Comparison of ENCODE assay signal across 24 mouse cellular contexts in genomic region chr6:92584026-92584425, GRCm38 (mm10).
DNase-seq lines count a peak whose midpoint lies in the region; ATAC-seq and TF ChIP-seq lines count a peak whose summit lies in the region.
"Had no signal": no experiment of that assay in that cellular context is flagged by ENCODE, and none has a peak within 500 bp of the region (broad histone marks: within the 10 kb centered on the region; RNA-seq: fewer than 3 reads in every experiment).

No protein-coding gene starts in this region.

- ATAC-seq in hindbrain, postnatal 0 days = no peak
- ATAC-seq: forebrain, embryonic 15.5 days had no signal

- H3K27ac ChIP-seq in layer of hippocampus, adult 2 months = peak overlapping the region; percentile 43; the same call in 1 of the 2 replicates
- no peak overlapping the region for H3K27ac ChIP-seq in forebrain, embryonic 10.5 days
- no peak overlapping the region for H3K27ac ChIP-seq in hindbrain, postnatal 0 days
- H3K27ac ChIP-seq: embryonic facial prominence, embryonic 13.5 days; forebrain, embryonic 15.5 days; heart, embryonic 13.5 days; hindbrain, embryonic 12.5 days; limb, embryonic 10.5 days; liver, embryonic 15.5 days had no signal

- no peak for TF ChIP-seq CTCF in layer of hippocampus, adult 2 months (conservative IDR thresholded peaks at IDR 0.05)
- no peak for TF ChIP-seq CTCF in hindbrain, postnatal 0 days (IDR thresholded peaks at IDR 0.05; ENCODE audit: low read depth)

- no peaks in the 10 kb centered on the region for H3K9me3 ChIP-seq in forebrain, embryonic 10.5 days
- no peaks in the 10 kb centered on the region for H3K9me3 ChIP-seq in hindbrain, postnatal 0 days (ENCODE audit: low read length)
- H3K9me3 ChIP-seq: embryonic facial prominence, embryonic 13.5 days; forebrain, embryonic 15.5 days; hindbrain, embryonic 12.5 days; limb, embryonic 10.5 days; liver, embryonic 15.5 days had no signal

- WGBS in forebrain, embryonic 10.5 days = 69% methylated on average over 1 of the region's 1 CpGs
- 38% methylated on average over 1 of the region's 1 CpGs for WGBS in hindbrain, postnatal 0 days

- no peaks in the 10 kb centered on the region for H3K36me3 ChIP-seq in forebrain, embryonic 10.5 days (replicated peaks)
- no peaks in the 10 kb centered on the region for H3K36me3 ChIP-seq in hindbrain, postnatal 0 days (ENCODE audit: insufficient read depth, low read length)
- H3K36me3 ChIP-seq: embryonic facial prominence, embryonic 13.5 days; forebrain, embryonic 15.5 days; heart, embryonic 13.5 days; hindbrain, embryonic 12.5 days; limb, embryonic 10.5 days; liver, embryonic 15.5 days had no signal

- no peak overlapping the region for H3K4me2 ChIP-seq in hindbrain, postnatal 0 days (ENCODE audit: low read depth, low read length)
- H3K4me2 ChIP-seq: embryonic facial prominence, embryonic 13.5 days; forebrain, embryonic 15.5 days; heart, embryonic 13.5 days; hindbrain, embryonic 12.5 days; liver, embryonic 15.5 days had no signal

- H3K4me1 ChIP-seq in forebrain, embryonic 10.5 days = no peaks in the 10 kb centered on the region
- no peaks in the 10 kb centered on the region for H3K4me1 ChIP-seq in hindbrain, postnatal 0 days (ENCODE audit: insufficient read depth, low read length)
- H3K4me1 ChIP-seq: embryonic facial prominence, embryonic 13.5 days; forebrain, embryonic 15.5 days; hindbrain, embryonic 12.5 days; limb, embryonic 10.5 days; liver, embryonic 15.5 days had no signal

- no peak overlapping the region for H3K4me3 ChIP-seq in layer of hippocampus, adult 2 months
- H3K4me3 ChIP-seq in forebrain, embryonic 10.5 days = no peak overlapping the region
- no peak overlapping the region for H3K4me3 ChIP-seq in hindbrain, postnatal 0 days (ENCODE audit: low read length)
- H3K4me3 ChIP-seq: embryonic facial prominence, embryonic 13.5 days; erythroblast, embryonic 14.5 days; forebrain, embryonic 15.5 days; heart, embryonic 13.5 days; hindbrain, embryonic 12.5 days; limb, embryonic 10.5 days; liver, embryonic 15.5 days had no signal

- DNase-seq in adrenal gland, adult (ENCODE audit: inconsistent age in 2 of 2, low spot score in 1 of 2) = peak; percentile 26 to 51
- no peak for DNase-seq in adrenal gland, postnatal 10 days
- DNase-seq in layer of hippocampus, adult 2 months (ENCODE audit: low spot score in 2 of 2) = no peak
- DNase-seq in layer of hippocampus, postnatal 14 days (ENCODE audit: low spot score in 2 of 2) = no peak
- peak; percentile 94 for DNase-seq in Muller cell, postnatal 12 days (ENCODE audit: inconsistent ontology term)
- peak; percentile 71 for DNase-seq in brain, adult 2 months (ENCODE audit: low read depth, low spot score)
- DNase-seq in forebrain, embryonic 10.5 days (ENCODE audit: extremely low spot score, low spot score) = no peak
- no peak for DNase-seq in hindbrain, postnatal 0 days (ENCODE audit: low spot score)
- DNase-seq: cerebellum, adult 9-11 months; gastrocnemius, postnatal 25 days; heart, adult 18-20 months; kidney, adult 18-20 months; kidney, postnatal 4 days; liver; lung, postnatal 4 days; right cerebral cortex, postnatal 25 days; spleen, adult 18-20 months had no signal

- H3K9ac ChIP-seq in hindbrain, postnatal 0 days (replicated peaks; ENCODE audit: low read length) = no peak overlapping the region
- H3K9ac ChIP-seq: embryonic facial prominence, embryonic 13.5 days; forebrain, embryonic 15.5 days; heart, embryonic 13.5 days; hindbrain, embryonic 12.5 days; liver, embryonic 15.5 days had no signal

- no peaks in the 10 kb centered on the region for H3K27me3 ChIP-seq in forebrain, embryonic 10.5 days (ENCODE audit: poor library complexity, severe bottlenecking)
- no peaks in the 10 kb centered on the region for H3K27me3 ChIP-seq in hindbrain, postnatal 0 days (ENCODE audit: insufficient read depth, low read length)
- H3K27me3 ChIP-seq: embryonic facial prominence, embryonic 13.5 days; forebrain, embryonic 15.5 days; heart, embryonic 13.5 days; hindbrain, embryonic 12.5 days; liver, embryonic 15.5 days had no signal

Comparison
In these comparisons a context has a peak if more than half of its experiments do, and no peak if none do; other contexts are left out.
1. DNase-seq: peak in adrenal gland, adult (2 of 2), Muller cell, postnatal 12 days (single experiment) and brain, adult 2 months (single experiment); none in adrenal gland, postnatal 10 days (single experiment), layer of hippocampus, adult 2 months (0 of 2), layer of hippocampus, postnatal 14 days (0 of 2), forebrain, embryonic 10.5 days (single experiment) and hindbrain, postnatal 0 days (single experiment).